Mouse (Mus musculus) spleen, postnatal 0 days (tissue): ENCODE results near the gene Spin1. TPM values are rescaled to one million over a fixed set of nuclear protein-coding genes. Genes with fewer than 3 reads are reported as not detected.

Experiments used
- polyA plus RNA-seq: library from polyadenylated mRNA; unstranded; fragments of >200 nt; fragmentation: Nextera tagmentation; extraction: Ambion mirVana; gene quantifications from 2 replicates; pipeline ENCODE4 v1.2.1, GENCODE M21; 2015

Gene Spin1
- polyA plus RNA-seq = 15.5 and 20.7 TPM in 2 replicates

DNA sequence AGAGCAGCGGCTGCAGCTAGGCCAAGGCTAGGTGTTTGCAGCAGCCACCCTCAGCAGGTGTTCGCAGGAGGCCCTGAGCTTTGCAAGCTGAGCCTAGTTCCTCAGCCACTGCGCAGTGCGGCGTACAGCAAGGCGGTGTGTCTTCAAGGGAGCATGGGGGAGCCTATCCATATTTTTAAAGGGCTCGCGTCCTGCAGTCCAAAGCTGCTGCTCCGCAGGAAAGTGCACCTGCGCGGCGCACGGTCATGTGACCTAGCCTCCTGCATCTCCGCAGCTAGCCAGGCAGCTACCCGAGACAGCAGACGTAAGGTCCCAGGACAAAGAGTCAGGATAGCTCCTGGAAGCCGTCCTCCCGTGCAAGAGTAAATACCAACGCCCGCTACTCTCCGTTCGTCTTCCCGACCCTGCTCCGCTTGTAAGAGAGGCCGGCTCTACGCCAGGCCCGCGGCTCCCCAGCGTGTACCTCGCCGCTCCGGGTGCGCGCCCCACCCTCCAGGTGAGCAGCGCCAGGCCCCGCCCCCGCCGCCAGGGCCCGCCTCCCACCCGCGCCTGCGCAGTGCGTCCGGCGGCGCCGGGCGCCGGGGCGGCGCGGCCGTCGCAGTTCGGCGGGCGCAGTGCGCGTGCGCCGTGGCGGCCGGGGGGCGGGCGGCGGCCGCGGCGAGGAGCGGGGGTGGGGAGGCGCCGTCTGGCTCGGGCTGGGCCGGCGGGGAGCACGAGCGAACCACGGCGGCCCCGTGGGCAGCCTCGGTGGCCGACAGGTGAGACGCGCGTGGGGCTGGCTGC is at the start of gene Spin1:
Gene Spin1, plus strand, starts transcription at position 648 of the 783 bp plus-strand sequence.

DNA sequence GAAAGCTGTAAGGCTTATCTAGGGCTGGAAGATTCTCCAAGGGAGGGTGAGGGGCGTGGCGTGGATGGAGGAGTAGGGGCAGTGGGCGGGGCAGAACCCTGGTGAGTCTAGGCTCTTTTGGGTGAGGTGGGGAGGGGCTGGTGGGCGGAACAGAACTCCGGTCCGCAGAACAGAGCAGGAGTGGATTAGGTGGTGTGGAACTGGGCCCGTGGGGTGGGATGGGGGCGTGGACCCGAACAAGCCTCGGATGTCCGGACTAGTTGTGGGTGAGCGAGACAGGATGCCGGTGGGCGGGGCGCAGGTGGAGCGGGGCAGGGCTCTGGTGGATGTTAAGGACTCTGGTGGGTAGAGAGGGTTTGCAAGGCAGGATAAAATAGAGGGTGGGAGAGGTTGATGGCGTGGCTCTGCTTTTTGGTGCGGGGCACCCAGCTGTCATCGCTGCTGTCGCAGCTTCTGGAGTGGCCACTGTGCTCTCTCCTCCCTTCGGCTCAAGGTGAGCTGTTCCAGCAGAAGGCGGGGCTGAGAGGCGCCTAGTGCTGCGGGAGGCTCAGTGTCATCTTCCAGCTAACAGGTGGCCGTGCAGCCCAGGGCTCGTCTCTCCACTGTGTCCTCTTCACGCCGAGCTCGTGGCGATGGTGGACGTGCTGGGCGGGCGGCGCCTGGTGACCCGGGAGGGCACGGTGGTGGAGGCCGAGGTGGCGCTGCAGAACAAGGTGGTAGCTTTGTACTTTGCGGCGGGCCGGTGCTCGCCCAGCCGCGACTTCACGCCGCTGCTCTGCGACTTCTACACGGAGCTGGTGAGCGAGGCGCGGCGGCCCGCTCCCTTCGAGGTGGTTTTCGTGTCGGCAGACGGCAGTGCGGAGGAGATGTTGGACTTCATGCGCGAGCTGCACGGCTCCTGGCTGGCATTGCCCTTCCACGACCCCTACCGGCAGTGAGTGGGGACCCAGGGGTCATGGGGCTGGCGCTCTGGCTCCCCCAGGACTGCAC is 70.3 kb downstream of the Spin1 start, which contains the start of gene Nxnl2:
Gene Nxnl2, plus strand, starts transcription at position 332 of the 990 bp plus-strand sequence.

Other genes starting within 250 kb of the Spin1 start
- 0.83 and 1.3 TPM in 2 replicates for gene Nxnl2, start 70.1 kb downstream of the Spin1 start, polyA plus RNA-seq